11 mouse cellular contexts compared by ENCODE assay signal in the genomic region with DNA sequence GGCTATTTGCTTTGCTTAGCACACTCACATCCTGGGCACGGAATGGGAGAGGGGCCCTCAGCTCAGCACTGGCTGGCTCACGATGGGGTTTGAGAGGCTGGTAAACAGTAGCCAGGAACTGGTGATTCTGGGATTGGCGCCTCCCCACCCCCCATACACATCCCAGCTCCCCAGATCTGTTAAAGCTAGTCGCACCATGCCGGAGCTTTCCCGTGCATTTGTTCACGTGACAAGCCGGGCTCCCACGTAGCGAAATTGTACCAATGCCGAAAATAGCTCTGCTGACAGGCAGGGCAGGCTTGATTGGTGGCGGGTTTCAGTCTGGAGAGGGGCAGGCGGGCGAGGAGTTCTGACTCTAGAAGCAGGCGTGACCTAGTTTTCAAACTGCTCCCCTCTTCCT. TPM values are rescaled to one million over a fixed set of nuclear protein-coding genes. Genes with fewer than 3 reads are reported as not detected.
DNase-seq lines count a peak whose midpoint lies in the region; ATAC-seq lines count a peak whose summit lies in the region.
"Had no signal": no experiment of that assay in that cellular context is flagged by ENCODE, and none has a peak within 500 bp of the region (broad histone marks: within the 10 kb centered on the region; RNA-seq: fewer than 3 reads in every experiment).

No protein-coding gene starts in this region.

- H3K4me2 ChIP-seq in kidney, embryonic 16.5 days (replicated peaks; ENCODE audit: low read depth, low read length), result no peak overlapping the region

- DNase-seq in gastrocnemius, adult 8-10 months (ENCODE audit: low spot score in 2 of 2), result peak; percentile 37 to 43
- no peak for DNase-seq in gastrocnemius, postnatal 36 days
- DNase-seq in cerebellum, adult 9-10 months, result peak; percentile 54
- DNase-seq in heart, postnatal 14 days, result peak; percentile 25 to 33
- peak; percentile 37 for DNase-seq in lung, postnatal 14 days
- no peak for DNase-seq in Muller cell, postnatal 12 days (ENCODE audit: inconsistent ontology term)
- DNase-seq in thymus, postnatal 25 days, result no peak
- DNase-seq: kidney, postnatal 4 days had no signal

- no peak overlapping the region for H3K9ac ChIP-seq in kidney, embryonic 16.5 days (replicated peaks; ENCODE audit: low read length)

- no peaks in the 10 kb centered on the region for H3K36me3 ChIP-seq in kidney, embryonic 16.5 days (ENCODE audit: insufficient read depth, low read length)

- no peak overlapping the region for H3K27ac ChIP-seq in kidney, embryonic 16.5 days (ENCODE audit: low read length)

- H3K4me3 ChIP-seq in kidney, embryonic 16.5 days (ENCODE audit: low read length), result no peak overlapping the region
- H3K4me3 ChIP-seq: megakaryocyte, embryonic 14.5 days had no signal

- H3K4me1 ChIP-seq in kidney, embryonic 16.5 days (ENCODE audit: insufficient read depth, low read length), result peaks cover 13% of the 10 kb centered on the region

- no peaks in the 10 kb centered on the region; the same call in 1 of the 2 replicates for H3K27me3 ChIP-seq in kidney, embryonic 16.5 days (ENCODE audit: insufficient read depth, low read length)
- H3K27me3 ChIP-seq: CH12.LX; megakaryocyte, embryonic 14.5 days had no signal

- H3K9me3 ChIP-seq in kidney, embryonic 16.5 days (ENCODE audit: low read length), result no peaks in the 10 kb centered on the region
- H3K9me3 ChIP-seq: megakaryocyte, embryonic 14.5 days had no signal

- WGBS in kidney, embryonic 16.5 days, result 79% methylated on average over 15 of the region's 15 CpGs

- intact Hi-C loops in gastrocnemius, postnatal 36 days (cut with DNase I), result no loop called here
- intact Hi-C loops in heart, postnatal 14 days (cut with DNase I), result no loop called here

- ATAC-seq in kidney, embryonic 16.5 days (ENCODE audit: low FRiP score, low TSS enrichment), result no peak

RNA-seq across cellular contexts. Expression of gene Wwox, which starts 16.5 kb away (rescaled TPM):
- 1 to 10 TPM; 4.4 to 6.0 (median 5.5) TPM for total RNA-seq in gastrocnemius, adult 8-10 months (2022)
- total RNA-seq in gastrocnemius, postnatal 36 days (2021), result 1 to 10 TPM; 7.4 to 7.5 TPM
- total RNA-seq in heart, postnatal 14 days (2021), result 1 to 10 TPM; 5.6 to 6.5 TPM
- polyA plus RNA-seq in kidney, embryonic 16.5 days (2015; fragmentation: Nextera tagmentation; extraction: Ambion mirVana), result 19.7 and 20.2 TPM in 2 replicates

RNA-seq across cellular contexts. Expression of gene Clec3a, which starts 38.1 kb away (rescaled TPM):
- not detected for total RNA-seq in gastrocnemius, adult 8-10 months (2022)
- not detected for total RNA-seq in gastrocnemius, postnatal 36 days (2021)
- total RNA-seq in heart, postnatal 14 days (2021), result not detected
- polyA plus RNA-seq in kidney, embryonic 16.5 days (2015; fragmentation: Nextera tagmentation; extraction: Ambion mirVana), result not detected in 2 replicates
- total RNA-seq: CH12.LX had no signal

Comparison
In these comparisons a context has a peak if more than half of its experiments do, and no peak if none do; other contexts are left out.
1. DNase-seq: peak in gastrocnemius, adult 8-10 months (2 of 2), cerebellum, adult 9-10 months (single experiment), heart, postnatal 14 days (2 of 2) and lung, postnatal 14 days (single experiment); none in gastrocnemius, postnatal 36 days (0 of 2), Muller cell, postnatal 12 days (single experiment) and thymus, postnatal 25 days (single experiment).